Mouse (Mus musculus): ENCODE results near the gene Lgals8. TPM values are rescaled to one million over a fixed set of nuclear protein-coding genes. Genes with fewer than 3 reads are reported as not detected.
"Not testable (repeated sequence)": the region's sequence is repeated elsewhere in the genome, so short reads cannot be mapped to it uniquely, and the experiment has no call there.

The Lgals8 gene
- polyA plus RNA-seq, 1 experiment from 2014 or later = 7.5 TPM

- Histone ChIP-seq H3K27ac (no peak overlapping the region), H3K4me1 (no peaks in the 10 kb centered on the region), H3K27me3 (ENCODE audit: poor library complexity, severe bottlenecking) (no peaks in the 10 kb centered on the region), H3K36me3 (replicated peaks) (no peaks in the 10 kb centered on the region), H3K4me3 (no peak overlapping the region), H3K9me3 (no peaks in the 10 kb centered on the region)
- WGBS = 88% methylated on average over 6 of the region's 6 CpGs
- DNase-seq (ENCODE audit: extremely low spot score, low spot score) = no peak
These were observed 15.1 kb upstream of the Lgals8 start for GRCm38 (mm10) chr13:12479802-12480201.

DNA sequence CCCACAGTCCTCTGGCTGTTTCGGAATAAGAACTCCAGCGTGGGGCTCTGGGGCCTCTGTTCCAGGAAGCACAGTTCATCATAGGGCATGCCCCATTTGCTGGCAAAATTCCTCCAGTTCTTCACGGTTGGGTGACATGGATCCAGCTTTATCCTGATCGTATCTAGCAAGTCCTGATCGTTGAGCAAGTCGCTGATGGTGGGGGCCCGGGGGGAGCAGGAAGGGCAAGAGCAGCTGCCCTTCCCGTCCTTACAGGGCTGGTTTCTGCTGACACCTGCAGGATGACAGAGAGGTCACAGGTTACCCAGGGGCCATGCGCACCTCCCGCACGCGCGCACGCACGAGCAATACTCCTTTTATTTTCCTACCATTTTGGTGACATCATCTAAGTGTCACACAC, 13.6 kb upstream of the Lgals8 start:
- 89% methylated on average over 15 of the region's 15 CpGs for WGBS
- H3K4me3 ChIP-seq = no peak overlapping the region
- no peak for DNase-seq (ENCODE audit: extremely low spot score, low spot score)
- H3K4me1 ChIP-seq = peaks cover 3% of the 10 kb centered on the region; the same call in 1 of the 2 replicates
- H3K27ac ChIP-seq = no peak overlapping the region
- H3K27me3 ChIP-seq (ENCODE audit: poor library complexity, severe bottlenecking) = no peaks in the 10 kb centered on the region
- H3K9me3 ChIP-seq = no peaks in the 10 kb centered on the region
- H3K36me3 ChIP-seq (replicated peaks) = no peaks in the 10 kb centered on the region

DNA sequence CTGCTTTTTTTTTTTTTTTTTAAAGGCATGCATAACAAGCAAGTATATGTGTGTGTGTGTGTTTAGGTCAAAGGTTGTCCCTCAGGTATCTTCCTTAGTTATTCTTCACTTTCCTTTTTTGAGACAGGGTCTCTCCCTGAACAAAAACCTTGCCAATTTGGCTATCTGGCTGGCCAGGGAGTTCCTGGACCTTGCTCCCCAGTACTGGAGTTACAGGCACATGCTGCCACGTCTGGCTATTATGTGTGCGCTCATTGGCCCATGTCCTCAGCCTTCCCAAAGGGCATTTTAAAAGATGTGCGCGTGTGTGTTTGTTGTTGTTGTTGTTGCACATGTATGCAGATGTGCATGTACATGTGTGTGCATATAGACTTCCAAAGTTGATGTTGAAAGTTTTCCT, 12.1 kb upstream of the Lgals8 start:
- DNase-seq (ENCODE audit: extremely low spot score, low spot score) = no peak
- H3K27me3 ChIP-seq (ENCODE audit: poor library complexity, severe bottlenecking) = no peaks in the 10 kb centered on the region
- no peaks in the 10 kb centered on the region for H3K9me3 ChIP-seq
- no peak overlapping the region for H3K4me3 ChIP-seq
- H3K27ac ChIP-seq = no peak overlapping the region
- 94% methylated on average over 4 of the region's 4 CpGs for WGBS
- H3K36me3 ChIP-seq (replicated peaks) = no peaks in the 10 kb centered on the region
- H3K4me1 ChIP-seq = peaks cover 3% of the 10 kb centered on the region; the same call in 1 of the 2 replicates

DNA sequence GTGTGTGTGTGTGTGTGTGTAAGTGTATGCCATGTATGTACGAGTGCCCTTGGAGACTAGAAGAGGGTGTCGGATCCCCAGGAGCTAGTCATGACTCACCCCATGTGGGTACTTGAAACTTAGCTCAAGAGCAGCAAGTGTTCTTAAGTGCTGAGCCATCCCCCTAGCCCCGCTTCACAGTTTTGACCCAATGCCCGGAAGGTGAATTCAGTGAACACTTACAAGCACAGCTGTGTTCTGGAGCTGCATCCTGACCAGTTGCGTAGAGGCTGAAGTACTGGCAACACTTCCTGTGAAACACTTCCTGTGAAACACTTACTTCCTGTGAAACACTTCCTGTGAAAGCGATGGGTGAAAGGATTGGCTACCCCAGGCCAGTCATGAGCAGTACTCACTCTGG, 10.5 kb upstream of the Lgals8 start:
- Histone ChIP-seq H3K27me3 (ENCODE audit: poor library complexity, severe bottlenecking) (no peaks in the 10 kb centered on the region), H3K9me3 (no peaks in the 10 kb centered on the region), H3K27ac (no peak overlapping the region), H3K4me1 (peaks cover 3% of the 10 kb centered on the region; the same call in 1 of the 2 replicates), H3K4me3 (no peak overlapping the region), H3K36me3 (replicated peaks) (no peaks in the 10 kb centered on the region)
- DNase-seq (ENCODE audit: extremely low spot score, low spot score) = no peak
- 92% methylated on average over 6 of the region's 6 CpGs for WGBS

DNA sequence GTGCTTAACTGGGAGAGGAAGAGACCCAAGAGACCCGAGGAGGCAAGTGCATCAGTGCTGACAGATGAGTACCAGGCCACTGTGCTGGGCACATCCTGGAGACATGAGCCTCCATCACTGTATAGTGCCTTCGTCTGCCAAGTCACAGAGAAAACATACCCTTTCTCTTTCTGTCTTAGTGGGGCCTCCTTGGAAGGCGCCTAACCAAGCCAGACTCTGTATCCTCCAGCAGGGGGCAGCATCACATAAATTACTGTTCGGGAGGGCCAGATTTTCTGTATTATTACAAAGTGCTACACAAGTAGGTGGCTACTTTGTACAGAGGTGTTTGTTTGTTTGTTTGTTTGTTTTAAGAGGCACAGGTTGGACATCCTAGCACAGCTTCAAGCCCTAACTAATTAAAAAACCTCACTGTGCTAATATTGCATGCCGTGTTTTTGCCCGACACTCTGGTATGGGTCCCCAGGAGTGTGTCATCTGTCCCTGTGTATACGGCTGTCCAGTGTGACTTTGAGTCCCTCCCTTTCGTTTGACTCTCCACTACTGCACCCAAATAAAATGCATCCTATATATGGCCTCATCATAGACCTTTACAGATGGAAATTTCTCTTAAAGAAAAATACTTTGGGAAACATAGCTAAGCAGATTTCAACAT, 9.1 kb upstream of the Lgals8 start:
- whole genome bisulfite sequencing = 40% methylated on average over 8 of the region's 8 CpGs
- Histone ChIP-seq H3K4me3 (no peak overlapping the region), H3K36me3 (replicated peaks) (no peaks in the 10 kb centered on the region), H3K27ac (no peak overlapping the region), H3K27me3 (ENCODE audit: poor library complexity, severe bottlenecking) (no peaks in the 10 kb centered on the region), H3K9me3 (no peaks in the 10 kb centered on the region), H3K4me1 (peaks cover 3% of the 10 kb centered on the region; the same call in 1 of the 2 replicates)
- DNase-seq (ENCODE audit: extremely low spot score, low spot score) = peak; percentile 76

- Histone ChIP-seq H3K9me3 (no peaks in the 10 kb centered on the region), H3K27ac (no peak overlapping the region), H3K36me3 (replicated peaks) (no peaks in the 10 kb centered on the region), H3K4me1 (peaks cover under 1% of the 10 kb centered on the region; the same call in 1 of the 2 replicates), H3K4me3 (no peak overlapping the region), H3K27me3 (ENCODE audit: poor library complexity, severe bottlenecking) (no peaks in the 10 kb centered on the region)
- 87% methylated on average over 1 of the region's 1 CpGs for WGBS
- no peak for DNase-seq (ENCODE audit: extremely low spot score, low spot score)
These were observed 3.7 kb upstream of the Lgals8 start for GRCm38 (mm10) chr13:12468488-12468887.

GRCm38 (mm10) chr13:12464159-12464558, 585 bp downstream of the Lgals8 start:
- not testable (repeated sequence) for DNase-seq (ENCODE audit: extremely low spot score, low spot score); H3K4me3 ChIP-seq; H3K27ac ChIP-seq; H3K36me3 ChIP-seq (replicated peaks); H3K9me3 ChIP-seq; H3K27me3 ChIP-seq (ENCODE audit: poor library complexity, severe bottlenecking)
- peaks cover 16% of the 10 kb centered on the region for H3K4me1 ChIP-seq
- 86% methylated on average over 6 of the region's 6 CpGs for WGBS

DNA sequence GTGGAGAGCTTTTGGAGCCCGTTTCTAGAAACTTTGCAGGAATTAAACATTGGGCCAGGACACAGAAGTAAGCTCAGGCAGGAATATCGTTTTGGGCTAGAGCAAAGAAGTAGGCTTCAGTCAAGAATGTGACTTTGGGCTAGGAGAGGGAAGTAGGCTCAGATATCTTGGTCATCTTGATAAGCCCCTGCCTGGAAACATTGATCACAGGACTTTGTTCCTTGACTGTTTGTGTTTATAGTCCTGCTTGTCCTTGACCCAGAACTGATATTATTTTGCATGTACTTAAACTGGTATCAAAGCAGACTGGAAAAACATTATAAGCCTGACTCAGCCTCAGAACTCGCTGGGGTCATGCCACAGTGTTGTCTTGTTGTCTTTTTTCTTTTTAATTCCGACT, 2.1 kb downstream of the Lgals8 start:
- Histone ChIP-seq H3K27me3 (ENCODE audit: poor library complexity, severe bottlenecking) (0 out of 2 replicates have a peak, but pooled peaks cover 4% of the 10 kb centered on the region), H3K36me3 (replicated peaks) (no peaks in the 10 kb centered on the region), H3K27ac (no peak overlapping the region), H3K4me1 (peaks cover 16% of the 10 kb centered on the region), H3K4me3 (no peak overlapping the region), H3K9me3 (no peaks in the 10 kb centered on the region)
- 83% methylated on average over 4 of the region's 4 CpGs for WGBS
- DNase-seq (ENCODE audit: extremely low spot score, low spot score) = no peak

- Histone ChIP-seq H3K4me1 (peaks cover 16% of the 10 kb centered on the region), H3K4me3 (peak overlapping the region; percentile 77), H3K9me3 (no peaks in the 10 kb centered on the region), H3K36me3 (replicated peaks) (no peaks in the 10 kb centered on the region), H3K27me3 (ENCODE audit: poor library complexity, severe bottlenecking) (0 out of 2 replicates have a peak, but pooled peaks cover 4% of the 10 kb centered on the region), H3K27ac (peak overlapping the region; percentile 76)
- no peak for DNase-seq (ENCODE audit: extremely low spot score, low spot score)
- 5% methylated on average over 7 of the region's 7 CpGs for WGBS
These were observed 3.0 kb downstream of the Lgals8 start for GRCm38 (mm10) chr13:12461730-12462119.

- peak overlapping the region; percentile 76 for H3K27ac ChIP-seq
These were observed 3.6 kb downstream of the Lgals8 start for GRCm38 (mm10) chr13:12460881-12461729.

DNA sequence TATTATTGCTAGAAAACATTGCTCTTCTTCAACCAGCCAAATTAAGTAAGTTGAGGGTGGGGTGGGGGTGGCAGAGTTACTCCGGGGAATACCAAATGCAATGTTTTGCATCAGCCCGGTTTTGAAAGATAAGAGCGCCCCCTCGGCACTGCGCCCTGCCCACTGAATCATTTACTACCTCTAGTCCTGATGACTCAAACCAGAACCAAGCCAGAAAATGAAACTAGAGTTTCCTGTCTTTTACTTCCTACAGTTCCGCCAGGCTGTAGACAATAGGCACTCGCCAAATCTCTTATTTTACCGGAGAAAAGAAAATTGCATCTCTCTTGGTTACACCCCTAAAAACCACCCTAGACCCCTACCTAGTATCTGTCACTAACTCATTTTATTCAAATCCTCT, 4.3 kb downstream of the Lgals8 start:
- 0 out of 2 replicates have a peak, but pooled peaks cover 4% of the 10 kb centered on the region for H3K27me3 ChIP-seq (ENCODE audit: poor library complexity, severe bottlenecking)
- H3K4me3 ChIP-seq = peak overlapping the region; percentile 77
- H3K4me1 ChIP-seq = peaks cover 16% of the 10 kb centered on the region
- H3K9me3 ChIP-seq = no peaks in the 10 kb centered on the region
- 11% methylated on average over 8 of the region's 8 CpGs for WGBS
- H3K27ac ChIP-seq = peak overlapping the region; percentile 76; the same call in 1 of the 2 replicates
- no peak for DNase-seq (ENCODE audit: extremely low spot score, low spot score)
- no peaks in the 10 kb centered on the region for H3K36me3 ChIP-seq (replicated peaks)

More at GRCm38 (mm10) chr13:12460881-12461729, 3.6 kb downstream of the Lgals8 start:
- Histone ChIP-seq H3K4me3 (peak overlapping the region; percentile 77), H3K36me3 (replicated peaks) (no peaks in the 10 kb centered on the region), H3K9me3 (no peaks in the 10 kb centered on the region), H3K4me1 (peaks cover 16% of the 10 kb centered on the region), H3K27me3 (ENCODE audit: poor library complexity, severe bottlenecking) (0 out of 2 replicates have a peak, but pooled peaks cover 4% of the 10 kb centered on the region)
- 1% methylated on average over 59 of the region's 59 CpGs for WGBS
- DNase-seq (ENCODE audit: extremely low spot score, low spot score) = peak; percentile 90

DNA sequence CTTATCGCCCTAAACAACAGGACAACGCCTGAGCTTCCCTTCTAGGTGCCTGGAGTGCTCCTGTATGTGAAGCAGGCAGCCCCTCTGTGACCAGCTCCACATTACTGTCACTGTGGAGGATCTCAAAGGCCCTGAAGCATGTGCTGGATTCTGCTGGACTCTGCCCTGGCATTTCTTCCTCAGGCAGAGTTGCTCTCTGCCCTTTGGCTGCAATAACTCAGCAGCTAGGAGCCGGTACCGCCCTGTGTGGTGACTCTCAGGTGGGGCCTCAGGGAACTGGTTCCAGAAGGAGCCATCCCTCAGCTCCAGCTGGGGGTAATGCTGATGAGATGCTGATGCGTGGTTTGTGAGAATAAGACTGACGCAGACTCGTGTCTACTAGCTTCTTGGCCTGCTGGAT, 8.0 kb downstream of the Lgals8 start:
- Histone ChIP-seq H3K27me3 (ENCODE audit: poor library complexity, severe bottlenecking) (0 out of 2 replicates have a peak, but pooled peaks cover 4% of the 10 kb centered on the region), H3K36me3 (replicated peaks) (no peaks in the 10 kb centered on the region), H3K4me3 (no peak overlapping the region), H3K27ac (no peak overlapping the region), H3K9me3 (no peaks in the 10 kb centered on the region), H3K4me1 (peaks cover 11% of the 10 kb centered on the region)
- 85% methylated on average over 7 of the region's 7 CpGs for WGBS
- DNase-seq (ENCODE audit: extremely low spot score, low spot score) = no peak
